Mouse (Mus musculus) embryonic facial prominence, embryonic 11.5 days (tissue): ENCODE data around the gene Olfr566. TPM values are rescaled to one million over a fixed set of nuclear protein-coding genes. Genes with fewer than 3 reads are reported as not detected.

Source experiments
- ATAC-seq: fragments of 200-750 bp; cut with Nextera tagmentation; replicated peaks from 2 replicates; pipeline ENCODE4 v1.8.0; 2017; ENCODE audit warnings: low read depth; ENCODE audit not compliant: insufficient number of reproducible peaks, low FRiP score, low TSS enrichment
- DNase-seq: peaks from one replicate; pipeline ENCODE4 v3.0.0-alpha.2; 2015; ENCODE audit warnings: low spot score
- H3K27ac ChIP-seq: fragments of 300-500 bp; sonication (generic); replicated peaks from 2 replicates; pipeline ENCODE4 v1.5.1; 2014; ENCODE audit warnings: mild to moderate bottlenecking, low read depth, low read length, control low read depth
- H3K27me3 ChIP-seq: fragments of 300-500 bp; sonication (generic); 2 replicates; pipeline ENCODE4 v1.6.1; 2014; ENCODE audit warnings: mild to moderate bottlenecking, low read length, moderate library complexity, mixed read lengths; ENCODE audit not compliant: control insufficient read depth, insufficient read depth
- H3K36me3 ChIP-seq: fragments of 300-500 bp; sonication (generic); replicated peaks from 2 replicates; pipeline ENCODE4 v1.6.1; 2014; ENCODE audit warnings: low read depth, mild to moderate bottlenecking, low read length, moderate library complexity, mixed read lengths; ENCODE audit not compliant: control insufficient read depth, insufficient read depth
- H3K4me1 ChIP-seq: fragments of 300-500 bp; sonication (generic); 2 replicates; pipeline ENCODE4 v1.6.1; 2014; ENCODE audit warnings: low read length, mixed read lengths; ENCODE audit not compliant: control insufficient read depth, insufficient read depth
- H3K4me2 ChIP-seq: fragments of 300-500 bp; sonication (generic); 2 replicates; pipeline ENCODE4 v1.6.1; 2014; ENCODE audit warnings: low read depth, mild to moderate bottlenecking, control low read depth, low read length, moderate library complexity
- H3K4me3 ChIP-seq: fragments of 300-500 bp; sonication (generic); 2 replicates; pipeline ENCODE4 v1.5.1; 2014; ENCODE audit warnings: low read depth, low read length, control low read depth
- H3K9ac ChIP-seq: fragments of 300-500 bp; sonication (generic); replicated peaks from 2 replicates; pipeline ENCODE4 v1.6.1; 2014; ENCODE audit warnings: mild to moderate bottlenecking, control low read depth, low read length
- H3K9me3 ChIP-seq: fragments of 300-500 bp; sonication (generic); replicated peaks from 2 replicates; pipeline ENCODE4 v1.6.1; 2016; ENCODE audit warnings: mild to moderate bottlenecking, low read length, inconsistent platforms, mixed read lengths; ENCODE audit not compliant: control insufficient read depth
- WGBS: fragments of 180-500 bp; shearing (Covaris S2); extraction: QIAGEN DNeasy Blood & Tissue Kit; methylation state at CpG from one replicate; pipeline ENCODE4 v1.1.7; 2014; 5-methylcytosine and 5-hydroxymethylcytosine counted together
- polyA plus RNA-seq: library from polyadenylated mRNA; unstranded; fragments of >200 nt; fragmentation: Nextera tagmentation; extraction: Ambion mirVana; gene quantifications from 2 replicates; pipeline ENCODE4 v1.2.1, GENCODE M21; 2014

The Olfr566 gene
- polyA plus RNA-seq: not detected in 2 replicates

DNA sequence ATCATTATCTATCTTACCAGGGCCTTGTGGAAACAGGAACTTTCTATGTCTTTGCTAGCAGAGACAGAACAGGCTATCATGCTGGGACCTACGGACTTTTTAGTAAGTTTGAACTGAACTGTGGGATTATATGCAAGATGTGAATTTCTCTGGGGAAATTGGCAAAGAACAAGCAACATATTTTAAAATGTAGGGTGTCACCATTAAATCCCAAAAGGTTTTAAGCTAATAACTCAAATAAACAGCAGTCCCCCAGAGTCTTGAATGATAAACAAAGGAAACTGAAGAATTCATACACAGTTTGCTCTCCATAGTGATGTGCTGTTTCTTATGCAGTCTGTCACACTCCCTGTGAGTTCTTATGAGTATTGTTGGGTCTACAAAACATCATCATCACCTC, at the start of gene Olfr566:
TSS of gene Olfr566 (minus strand) at position 101 of the 400 bp plus-strand sequence.
- no peaks in the 10 kb centered on the region for H3K36me3 ChIP-seq
- no peak for ATAC-seq
- 83% methylated on average over 1 of the region's 1 CpGs for WGBS

DNA sequence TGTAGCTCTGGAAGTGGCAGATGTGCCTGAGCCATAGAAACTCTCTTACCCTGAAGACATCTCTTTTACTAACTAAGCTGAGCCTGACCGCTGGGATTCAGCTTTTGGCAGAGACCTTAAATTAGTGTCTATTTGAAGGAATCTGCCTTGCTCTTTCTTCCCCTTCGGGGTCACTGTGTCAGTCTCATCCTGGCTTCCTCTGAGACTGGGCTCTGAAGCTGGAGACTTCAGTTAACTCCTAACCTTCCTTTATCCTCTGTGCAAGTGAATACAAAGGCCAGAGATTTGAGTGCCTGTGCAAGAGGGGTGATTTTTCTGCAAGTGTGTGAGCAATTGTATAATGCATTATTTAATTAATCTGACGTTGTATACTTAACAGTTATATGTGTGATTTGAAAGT, 32.2 kb upstream of the Olfr566 start, which contains the start of gene Olfr569:
TSS of gene Olfr569 (minus strand) at position 101 of the 400 bp plus-strand sequence.
- Histone ChIP-seq H3K9ac (no peak within 1 kb of the TSS), H3K27me3 (no peaks in the 10 kb centered on the region), H3K4me3 (no peak within 1 kb of the TSS), H3K36me3 (no peaks in the 10 kb centered on the region), H3K4me2 (no peak within 1 kb of the TSS), H3K4me1 (no peaks in the 10 kb centered on the region), H3K9me3 (no peaks in the 10 kb centered on the region), H3K27ac (no peak within 1 kb of the TSS)
- ATAC-seq: no peak
- 57% methylated on average over 3 of the region's 3 CpGs for WGBS
- no peak for DNase-seq

More for the DNA sequence above, at the start of gene Olfr566:
- no peaks in the 10 kb centered on the region for H3K27me3 ChIP-seq
- DNase-seq: no peak
- no peaks in the 10 kb centered on the region for H3K4me1 ChIP-seq
- H3K4me2 ChIP-seq: no peak within 1 kb of the TSS
- no peak within 1 kb of the TSS for H3K9ac ChIP-seq
- no peak within 1 kb of the TSS for H3K4me3 ChIP-seq
- H3K9me3 ChIP-seq: no peaks in the 10 kb centered on the region
- no peak within 1 kb of the TSS for H3K27ac ChIP-seq

DNA sequence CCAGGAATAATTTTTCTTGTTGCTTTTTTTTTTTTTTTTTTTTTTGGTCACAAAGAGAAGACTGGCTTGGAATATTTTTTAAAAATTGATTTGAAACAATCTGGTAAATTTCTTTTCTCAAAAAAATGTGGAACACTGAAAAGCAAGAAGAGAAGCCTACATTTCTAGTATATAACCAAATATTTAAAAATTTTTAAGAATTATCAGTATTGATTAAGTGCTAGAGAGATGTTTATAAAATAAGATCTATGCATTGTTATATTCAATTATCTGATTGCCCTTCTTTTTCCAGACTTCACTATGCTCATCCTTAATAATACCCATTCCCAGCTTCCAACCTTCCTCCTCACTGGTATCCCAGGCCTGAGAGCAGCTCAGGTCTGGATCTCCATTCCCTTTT, 18.3 kb upstream of the Olfr566 start, which contains the start of gene Olfr568:
TSS of gene Olfr568 (plus strand) at position 301 of the 400 bp plus-strand sequence.
- ATAC-seq: no peak
- H3K27me3 ChIP-seq: no peaks in the 10 kb centered on the region

DNA sequence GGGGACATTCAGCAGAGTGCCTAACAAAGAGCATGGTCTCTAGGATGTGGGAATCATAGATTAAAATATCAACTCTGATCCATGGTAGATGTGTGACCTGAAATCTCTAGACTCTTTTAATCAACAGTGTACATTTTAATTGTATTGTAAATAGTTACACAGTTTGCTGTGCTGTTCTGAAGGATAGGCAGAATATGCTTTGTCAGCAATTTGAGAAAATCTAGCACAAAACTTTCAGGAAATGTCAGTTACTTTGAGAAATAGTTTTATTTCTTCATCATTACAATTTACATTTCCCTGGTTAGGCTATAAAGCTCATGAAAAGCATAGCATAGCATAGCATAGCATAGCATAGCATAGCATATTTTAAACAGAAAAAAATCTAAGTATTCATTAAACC, 2.8 kb downstream of the Olfr566 start:
- Histone ChIP-seq H3K9me3 (no peaks in the 10 kb centered on the region), H3K4me1 (no peaks in the 10 kb centered on the region), H3K27ac (no peak overlapping the region), H3K36me3 (no peaks in the 10 kb centered on the region), H3K4me2 (no peak overlapping the region), H3K27me3 (no peaks in the 10 kb centered on the region), H3K9ac (no peak overlapping the region), H3K4me3 (no peak overlapping the region)
- DNase-seq: no peak
- ATAC-seq: no peak

More for the DNA sequence above, 18.3 kb upstream of the Olfr566 start, which contains the start of gene Olfr568:
- Histone ChIP-seq H3K36me3 (no peaks in the 10 kb centered on the region), H3K4me3 (no peak within 1 kb of the TSS), H3K9ac (no peak within 1 kb of the TSS), H3K27ac (no peak within 1 kb of the TSS), H3K9me3 (no peaks in the 10 kb centered on the region), H3K4me1 (no peaks in the 10 kb centered on the region), H3K4me2 (no peak within 1 kb of the TSS)
- no peak for DNase-seq

Other genes starting within 250 kb of the Olfr566 start
- gene Olfr553, start 240.5 kb downstream of the Olfr566 start, polyA plus RNA-seq: not detected in 2 replicates
- gene Olfr554, start 220.3 kb downstream of the Olfr566 start, polyA plus RNA-seq: not detected in 2 replicates
- not detected in 2 replicates for gene Olfr555, start 199.9 kb downstream of the Olfr566 start, polyA plus RNA-seq
- gene Olfr556, start 193.9 kb downstream of the Olfr566 start, polyA plus RNA-seq: not detected in 2 replicates
- gene Trim68, start 171.4 kb downstream of the Olfr566 start, polyA plus RNA-seq: 11.4 and 14.7 TPM in 2 replicates
- gene Olfr557, start 162.9 kb downstream of the Olfr566 start, polyA plus RNA-seq: not detected in 2 replicates
- 0.24 TPM in 1 of 2 replicates, not detected in the other for gene Olfr558, start 156.6 kb downstream of the Olfr566 start, polyA plus RNA-seq
- gene Olfr33, start 139.7 kb downstream of the Olfr566 start, polyA plus RNA-seq: not detected in 2 replicates
- not detected in 2 replicates for gene Olfr559, start 131.3 kb downstream of the Olfr566 start, polyA plus RNA-seq
- gene Olfr560, start 99.4 kb downstream of the Olfr566 start, polyA plus RNA-seq: not detected in 2 replicates
- 0.08 TPM in 1 of 2 replicates, not detected in the other for gene Olfr78, start 99.3 kb downstream of the Olfr566 start, polyA plus RNA-seq
- gene Olfr561, start 87.5 kb downstream of the Olfr566 start, polyA plus RNA-seq: not detected in 2 replicates
- not detected in 2 replicates for gene Olfr564, start 55.3 kb downstream of the Olfr566 start, polyA plus RNA-seq
- gene Olfr568, start 18.4 kb upstream of the Olfr566 start, polyA plus RNA-seq: 0.22 TPM in 1 of 2 replicates, not detected in the other
- gene Olfr569, start 32.1 kb upstream of the Olfr566 start, polyA plus RNA-seq: not detected in 2 replicates
- not detected in 2 replicates for gene Olfr570, start 35.8 kb upstream of the Olfr566 start, polyA plus RNA-seq
- 0.28 and 0.31 TPM in 2 replicates for gene Olfr571, start 58.8 kb upstream of the Olfr566 start, polyA plus RNA-seq
- gene Olfr572, start 65.6 kb upstream of the Olfr566 start, polyA plus RNA-seq: not detected in 2 replicates
- not detected in 2 replicates for gene Olfr573-ps1, start 83.8 kb upstream of the Olfr566 start, polyA plus RNA-seq
- not detected in 2 replicates for gene Olfr574, start 89.7 kb upstream of the Olfr566 start, polyA plus RNA-seq
- gene Olfr575, start 100.0 kb upstream of the Olfr566 start, polyA plus RNA-seq: not detected in 2 replicates
- not detected in 2 replicates for gene Olfr576, start 103.9 kb upstream of the Olfr566 start, polyA plus RNA-seq
- gene Olfr577, start 117.2 kb upstream of the Olfr566 start, polyA plus RNA-seq: not detected in 2 replicates
- not detected in 2 replicates for gene Olfr578, start 130.6 kb upstream of the Olfr566 start, polyA plus RNA-seq
- not detected in 2 replicates for gene Olfr582, start 179.3 kb upstream of the Olfr566 start, polyA plus RNA-seq
- not detected in 2 replicates for gene Olfr583, start 192.5 kb upstream of the Olfr566 start, polyA plus RNA-seq
- gene Olfr584, start 223.1 kb upstream of the Olfr566 start, polyA plus RNA-seq: not detected in 2 replicates
- gene Olfr585, start 239.0 kb upstream of the Olfr566 start, polyA plus RNA-seq: not detected in 2 replicates